Mouse (Mus musculus) embryo, embryonic 9.5 days (tissue): ENCODE measurements around the gene Rab25.
A peak's percentile ranks its signal among the peaks of the same experiment; 100 is the strongest.

Experiments used
- DNase-seq: peaks from one replicate; pipeline ENCODE4 v3.0.0-alpha.2; 2017; ENCODE audit errors: extremely low spot score

Rab25 gene

DNA sequence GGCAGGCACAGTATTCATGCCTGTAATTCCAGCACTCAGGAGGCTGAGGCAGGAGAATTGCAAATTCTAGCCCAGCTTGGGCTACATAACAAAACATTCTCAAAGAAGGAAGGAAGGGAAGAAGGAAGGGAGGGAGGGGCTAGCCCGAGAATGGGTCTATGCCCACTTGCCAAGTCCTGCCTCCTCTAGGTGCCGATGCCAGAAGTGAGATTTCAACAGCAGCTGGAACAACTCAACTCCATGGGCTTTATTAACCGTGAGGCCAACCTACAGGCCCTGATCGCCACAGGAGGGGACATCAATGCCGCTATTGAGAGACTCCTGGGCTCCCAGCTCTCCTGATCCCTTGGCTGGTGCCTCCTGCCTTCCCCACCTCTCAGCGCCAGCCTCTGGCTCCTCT is 19.8 kb upstream of the Rab25 start:
- no peak for DNase-seq

DNA sequence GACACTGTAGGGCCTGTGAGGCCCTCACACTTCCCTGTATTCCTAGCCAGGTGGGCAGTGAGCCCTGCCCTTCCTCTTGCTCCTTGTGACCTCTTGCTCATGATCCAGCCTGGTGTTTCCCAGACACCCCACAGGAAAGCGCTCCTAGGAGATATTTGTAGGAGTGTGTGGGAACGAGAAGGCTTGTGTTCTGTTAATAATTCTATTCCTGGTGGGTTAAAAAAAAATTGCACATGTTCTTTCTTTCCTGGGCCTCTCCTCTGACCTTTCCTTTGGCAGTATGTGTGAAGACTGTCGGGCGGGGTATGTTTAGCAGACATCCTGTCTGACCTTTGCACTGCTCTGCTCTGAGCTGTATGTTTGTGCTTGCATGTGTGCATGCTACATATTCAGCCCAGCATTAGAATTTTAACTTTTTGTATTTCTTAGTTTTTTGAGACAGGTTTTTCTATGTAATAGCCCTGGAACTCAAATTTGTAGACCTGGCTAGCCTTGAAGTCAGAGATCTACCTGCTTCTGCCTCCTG is 18.5 kb upstream of the Rab25 start:
- no peak for DNase-seq

DNA sequence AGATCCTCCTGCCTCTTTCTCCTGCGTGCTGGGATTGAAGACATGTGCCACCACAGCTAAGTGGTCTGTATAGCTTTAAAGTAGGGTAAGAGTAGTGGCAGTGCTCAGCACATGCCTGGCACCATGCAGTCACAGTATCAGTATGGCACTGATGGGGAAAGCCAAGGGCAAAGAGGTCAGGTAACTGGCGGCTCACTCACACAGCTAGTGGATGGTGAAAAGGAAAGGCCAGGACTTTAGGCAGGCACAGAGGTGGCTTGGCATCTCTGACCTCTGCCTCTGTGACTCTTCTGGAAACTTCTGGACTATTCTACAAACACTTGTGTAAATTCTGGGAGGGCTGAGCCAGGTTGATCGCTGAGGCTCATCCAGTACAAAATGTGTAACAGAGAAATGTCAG is 18.0 kb upstream of the Rab25 start:
- no peak for DNase-seq

GRCm38 (mm10) chr3:88563966-88564365 is 15.9 kb upstream of the Rab25 start:
- DNase-seq: no peak

DNA sequence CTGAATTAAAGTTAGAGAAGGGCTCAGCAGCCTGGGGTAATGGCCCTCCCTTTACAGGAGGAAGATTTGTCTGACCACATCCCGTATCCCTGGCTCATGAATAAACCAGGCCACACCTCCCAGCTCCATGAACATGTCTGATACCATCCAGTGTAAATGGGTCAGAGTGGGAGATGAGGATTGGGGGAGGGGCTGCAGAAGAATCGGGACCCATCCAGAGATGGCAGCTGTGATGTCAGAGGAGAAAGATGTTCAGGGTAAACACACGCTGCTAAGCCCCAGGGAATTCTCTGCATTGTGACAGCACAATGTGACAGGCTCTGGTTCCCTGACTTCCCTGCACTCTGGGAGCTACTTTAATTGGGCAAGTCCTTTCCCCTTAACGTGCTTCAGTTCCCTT is 15.3 kb upstream of the Rab25 start:
- DNase-seq: no peak

- DNase-seq: no peak
These were observed 13.9 kb upstream of the Rab25 start for GRCm38 (mm10) chr3:88561989-88562388.

DNA sequence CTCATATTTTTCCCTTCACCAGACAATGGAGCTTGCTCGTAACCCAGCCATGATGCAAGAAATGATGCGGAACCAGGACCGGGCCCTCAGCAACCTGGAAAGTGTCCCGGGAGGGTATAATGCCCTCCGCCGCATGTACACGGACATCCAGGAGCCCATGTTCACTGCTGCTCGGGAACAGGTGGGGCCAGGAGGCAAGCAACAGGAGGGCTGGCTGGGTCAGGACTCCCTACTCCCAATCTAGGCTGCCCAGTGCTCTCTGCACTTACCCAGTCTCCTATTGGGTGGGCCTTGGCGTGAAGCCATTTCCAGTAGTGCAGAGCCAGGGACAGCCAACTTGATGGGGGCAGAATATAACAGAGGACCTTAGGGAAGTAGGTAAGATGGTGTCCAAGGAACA is 11.5 kb upstream of the Rab25 start:
- no peak for DNase-seq

- DNase-seq: no peak
These were observed 8.5 kb upstream of the Rab25 start for GRCm38 (mm10) chr3:88556616-88557015.

GRCm38 (mm10) chr3:88555731-88556130 is 7.6 kb upstream of the Rab25 start:
- DNase-seq: no peak

- DNase-seq: no peak
These were observed 7.0 kb upstream of the Rab25 start for GRCm38 (mm10) chr3:88555069-88555605.

DNA sequence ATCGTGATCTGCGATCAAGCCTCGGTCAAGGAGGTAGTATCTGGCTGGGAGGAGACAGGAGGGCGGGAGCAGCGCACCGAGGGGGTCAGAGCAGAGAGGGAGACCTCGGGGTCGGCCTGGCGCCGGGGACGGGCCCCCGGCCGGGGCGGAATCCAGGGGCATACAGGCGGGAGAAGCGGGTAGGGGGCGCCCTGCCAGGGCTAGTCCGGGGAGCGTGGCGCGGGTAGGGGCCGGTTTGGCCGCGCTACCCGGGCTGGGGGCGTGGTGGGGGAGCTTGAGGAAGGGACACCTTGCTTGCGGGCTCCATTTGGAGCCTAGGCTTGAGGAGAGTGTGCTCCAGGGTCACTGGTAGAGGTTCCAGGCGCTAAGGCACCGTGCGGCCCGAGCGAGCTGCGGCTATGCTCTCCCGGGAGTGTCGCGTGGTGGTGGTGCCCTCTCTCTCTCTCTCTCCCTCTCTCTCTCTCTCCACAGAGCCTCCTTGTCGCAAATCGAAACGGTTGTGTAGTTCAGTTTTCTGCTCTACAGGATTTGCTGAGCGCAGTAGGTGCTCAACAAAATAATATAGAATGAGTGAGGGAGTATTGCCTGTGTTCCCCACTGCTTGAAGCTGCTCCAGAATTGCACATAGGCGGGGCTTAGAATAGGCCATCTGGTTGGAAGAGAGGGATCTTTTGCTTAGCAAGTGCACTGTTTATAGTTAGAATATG is 5.9 kb upstream of the Rab25 start:
- DNase-seq: no peak

DNA sequence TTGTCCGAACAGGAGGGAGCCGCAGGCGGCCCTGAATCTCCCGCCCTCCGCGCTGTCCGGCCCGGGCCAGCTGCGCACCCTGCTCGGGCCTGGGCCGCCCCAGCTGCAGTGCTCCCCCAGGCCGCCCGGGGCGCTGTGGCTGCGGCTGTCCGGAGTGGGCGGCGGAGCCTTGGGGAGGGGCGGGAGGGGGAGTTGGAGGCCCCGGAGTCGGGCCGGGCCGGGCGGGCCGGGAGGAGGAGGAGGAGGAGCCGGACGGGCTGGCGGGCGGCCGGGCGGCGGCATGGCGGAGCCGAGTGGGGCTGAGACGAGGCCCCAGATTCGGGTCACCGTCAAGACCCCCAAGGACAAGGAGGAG is 5.4 kb upstream of the Rab25 start, which contains the start of gene Ubqln4:
Ubqln4 (plus strand) TSS at position 234 of the 355 bp plus-strand sequence.
- DNase-seq: peak; percentile 98

GRCm38 (mm10) chr3:88552676-88553524 is 4.8 kb upstream of the Rab25 start, which contains the start of gene Lamtor2:
Lamtor2 (minus strand) TSS chr3:88553074.
- peak; percentile 97 for DNase-seq

DNA sequence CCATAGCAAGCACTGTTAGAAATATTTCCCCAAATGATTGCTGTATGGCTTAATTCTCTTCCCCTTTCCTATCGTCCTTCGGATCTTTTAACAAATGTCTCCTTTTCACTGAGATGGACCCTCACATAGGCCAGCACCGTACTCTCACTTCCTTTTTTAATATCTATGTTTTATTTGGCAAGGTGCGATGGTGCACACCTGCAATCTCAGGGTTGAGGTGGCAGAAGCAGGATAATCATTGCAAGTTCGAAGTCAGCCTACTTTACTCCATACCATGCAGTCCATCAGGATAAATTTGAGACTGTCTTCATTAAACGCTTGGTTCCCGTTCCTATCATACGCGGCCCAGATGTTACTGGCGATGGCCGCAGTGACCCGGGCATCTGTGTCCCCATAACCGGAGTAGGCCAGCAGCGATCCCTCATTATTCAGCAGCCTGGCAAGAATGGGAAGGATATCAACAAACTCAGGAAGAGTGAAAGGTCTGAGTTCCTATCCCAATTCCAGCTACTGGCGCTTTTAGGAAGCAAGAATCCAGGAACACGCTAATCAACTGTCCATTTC is 4.1 kb upstream of the Rab25 start:
- DNase-seq: no peak

- no peak for DNase-seq
These were observed 3.5 kb upstream of the Rab25 start for GRCm38 (mm10) chr3:88551586-88551985.

- DNase-seq: no peak
These were observed 1.3 kb downstream of the Rab25 start for GRCm38 (mm10) chr3:88546674-88547418.

DNA sequence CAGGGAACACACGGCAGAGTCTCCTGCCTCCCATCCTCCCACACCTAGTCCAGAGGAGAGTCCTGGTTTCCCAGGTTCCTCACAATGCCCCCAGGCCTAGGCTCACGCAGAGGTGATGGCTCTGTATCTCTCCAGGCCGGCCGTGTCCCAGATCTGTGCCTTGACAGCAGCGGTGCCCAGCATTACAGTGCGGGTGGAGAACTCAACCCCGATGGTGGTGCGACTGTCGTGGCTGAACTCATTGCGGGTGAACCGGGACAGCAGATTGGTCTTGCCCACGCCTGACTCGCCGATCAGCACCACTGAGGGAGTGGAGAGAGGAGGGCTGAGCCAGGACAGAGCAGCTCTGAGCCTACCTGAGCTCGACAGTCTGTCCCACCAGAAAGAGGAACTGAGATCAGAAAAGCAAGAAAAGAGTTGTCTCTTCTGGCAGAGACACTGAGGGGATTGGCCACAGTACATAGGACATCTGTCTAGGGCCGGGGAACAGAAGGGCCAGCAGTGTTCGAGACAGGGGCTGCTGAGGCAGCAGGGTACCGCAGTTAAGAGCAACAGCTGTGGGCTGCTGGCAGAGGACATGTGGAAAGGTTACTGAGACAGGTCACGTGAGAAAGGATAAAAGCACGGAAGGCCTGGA is 3.0 kb downstream of the Rab25 start:
- no peak for DNase-seq

DNA sequence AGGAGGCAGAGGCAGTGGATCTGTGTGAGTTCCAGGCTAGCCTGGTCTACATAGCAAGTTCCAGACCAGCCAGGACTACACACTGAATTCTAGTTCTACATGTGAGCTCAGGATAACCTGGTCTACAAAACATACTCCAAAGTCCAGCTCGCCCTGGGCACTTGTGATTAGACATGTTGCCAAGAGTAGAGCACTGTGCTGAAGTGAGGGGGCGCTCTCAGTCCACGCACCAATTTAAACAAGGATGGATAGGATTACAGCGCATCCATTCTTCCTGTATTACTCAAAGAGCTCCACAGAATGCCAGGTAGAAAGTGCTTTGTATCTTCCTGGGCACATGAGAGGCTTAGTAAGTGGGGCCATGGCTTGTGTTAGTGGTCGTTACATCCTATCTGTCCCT is 3.6 kb downstream of the Rab25 start:
- no peak for DNase-seq

GRCm38 (mm10) chr3:88543651-88544410 is 4.3 kb downstream of the Rab25 start:
- DNase-seq: no peak

- no peak for DNase-seq
These were observed 4.9 kb downstream of the Rab25 start for GRCm38 (mm10) chr3:88543174-88543573.
